9 mouse cellular contexts compared by ENCODE assay signal in genomic region chr6:106822329-106822728, GRCm38 (mm10). TPM values are rescaled to one million over a fixed set of nuclear protein-coding genes. Genes with fewer than 3 reads are reported as not detected.
A peak's percentile ranks its signal among the peaks of the same experiment; 100 is the strongest.
DNase-seq lines count a peak whose midpoint lies in the region; ATAC-seq and TF ChIP-seq lines count a peak whose summit lies in the region.
"Had no signal": no experiment of that assay in that cellular context is flagged by ENCODE, and none has a peak within 500 bp of the region (broad histone marks: within the 10 kb centered on the region; RNA-seq: fewer than 3 reads in every experiment).

No protein-coding gene starts in this region.

- CTCF ChIA-PET in Patski (lab: Charles Lee): no interaction called here

- H3K4me1 ChIP-seq in kidney, postnatal 0 days (replicated peaks; ENCODE audit: insufficient read depth, low read length): no peaks in the 10 kb centered on the region
- H3K4me1 ChIP-seq: midbrain, embryonic 12.5 days had no signal

- ATAC-seq in kidney, postnatal 0 days (replicated peaks; ENCODE audit: low FRiP score, low read depth): no peak
- no peak for ATAC-seq in Patski

- POLR2A ChIA-PET in Patski (lab: Charles Lee): no interaction called here

- no peak overlapping the region for H3K9ac ChIP-seq in kidney, postnatal 0 days (ENCODE audit: low read depth, low read length)
- H3K9ac ChIP-seq: midbrain, embryonic 12.5 days had no signal

- WGBS in kidney, postnatal 0 days: 50% methylated on average over 1 of the region's 1 CpGs

- in situ Hi-C loops in Patski (cut with MboI; ENCODE audit: low pct_unique_long_range_greater_than_20kb): no loop called here

- H3K27ac ChIP-seq in kidney, postnatal 0 days: no peak overlapping the region
- H3K27ac ChIP-seq: midbrain, embryonic 12.5 days had no signal

- no peak overlapping the region for H3K4me3 ChIP-seq in kidney, postnatal 0 days (replicated peaks; ENCODE audit: low read depth, low read length)
- H3K4me3 ChIP-seq: midbrain, embryonic 12.5 days had no signal

- no peaks in the 10 kb centered on the region for H3K27me3 ChIP-seq in kidney, postnatal 0 days (ENCODE audit: insufficient read depth, low read length)
- peaks cover 18% of the 10 kb centered on the region for H3K27me3 ChIP-seq in Patski
- H3K27me3 ChIP-seq: midbrain, embryonic 12.5 days had no signal

- DNase-seq in kidney, postnatal 0 days (ENCODE audit: low spot score): peak; percentile 38
- no peak for DNase-seq in kidney, adult 11 months
- no peak for DNase-seq in Patski (ENCODE audit: low read depth, low spot score)
- DNase-seq in cerebellum, postnatal 36 days: peak; percentile 64 to 73
- DNase-seq in layer of hippocampus, adult 9-10 months (ENCODE audit: low spot score): peak; percentile 55
- no peak for DNase-seq in thymus, postnatal 25 days
- no peak for DNase-seq in thymus, postnatal 10 days (ENCODE audit: low spot score in 2 of 2)
- no peak for DNase-seq in thymus, postnatal 4 days

- no peak overlapping the region for H3K4me2 ChIP-seq in kidney, postnatal 0 days (ENCODE audit: low read length)
- H3K4me2 ChIP-seq: midbrain, embryonic 12.5 days had no signal

- no peaks in the 10 kb centered on the region for H3K9me3 ChIP-seq in kidney, postnatal 0 days (replicated peaks; ENCODE audit: low read length)
- H3K9me3 ChIP-seq: midbrain, embryonic 12.5 days had no signal

- peak; percentile 74 for TF ChIP-seq CTCF in kidney, postnatal 0 days (IDR thresholded peaks at IDR 0.05; ENCODE audit: low read depth)
- TF ChIP-seq CTCF in Patski (IDR thresholded peaks at IDR 0.05): peak; percentile 45

- no peaks in the 10 kb centered on the region for H3K36me3 ChIP-seq in kidney, postnatal 0 days (ENCODE audit: insufficient read depth, low read length)
- H3K36me3 ChIP-seq: midbrain, embryonic 12.5 days had no signal

RNA-seq across cellular contexts. Expression of gene Crbn, which starts 22.5 kb away (rescaled TPM):
- 47.4 and 47.8 TPM in 2 replicates for polyA plus RNA-seq in kidney, postnatal 0 days (2015; fragmentation: Nextera tagmentation; extraction: Ambion mirVana)
- 42.1 TPM for polyA plus RNA-seq in Patski (2021)

RNA-seq across cellular contexts. Expression of gene Trnt1, which starts 53.4 kb away (rescaled TPM):
- 60.6 and 62.2 TPM in 2 replicates for polyA plus RNA-seq in kidney, postnatal 0 days (2015; fragmentation: Nextera tagmentation; extraction: Ambion mirVana)
- 38.0 TPM for polyA plus RNA-seq in Patski (2021)

Comparison
In these comparisons a context has a peak if more than half of its experiments do, and no peak if none do; other contexts are left out.
1. DNase-seq: peak in kidney, postnatal 0 days (single experiment), cerebellum, postnatal 36 days (2 of 2) and layer of hippocampus, adult 9-10 months (single experiment); none in kidney, adult 11 months (single experiment), Patski (single experiment), thymus, postnatal 25 days (single experiment), thymus, postnatal 10 days (0 of 2) and thymus, postnatal 4 days (single experiment).